Mouse (Mus musculus) spleen, adult 2 months (tissue): Measurements from ENCODE around the gene Cntrl.

Experiments used
- CTCF ChIP-seq: fragments of 200-500 bp; IDR thresholded peaks from 2 replicates; pipeline ENCODE4 v1.5.1; 2011; ENCODE audit warnings: mild to moderate bottlenecking, inconsistent platforms; ENCODE audit not compliant: insufficient read depth, insufficient read length, insufficient replicate concordance; ENCODE audit errors: extremely low read depth
- POLR2A ChIP-seq: fragments of 200-500 bp; IDR thresholded peaks from 2 replicates; pipeline ENCODE4 v1.6.1; 2011; ENCODE audit warnings: low read depth, low read length, inconsistent platforms

DNA sequence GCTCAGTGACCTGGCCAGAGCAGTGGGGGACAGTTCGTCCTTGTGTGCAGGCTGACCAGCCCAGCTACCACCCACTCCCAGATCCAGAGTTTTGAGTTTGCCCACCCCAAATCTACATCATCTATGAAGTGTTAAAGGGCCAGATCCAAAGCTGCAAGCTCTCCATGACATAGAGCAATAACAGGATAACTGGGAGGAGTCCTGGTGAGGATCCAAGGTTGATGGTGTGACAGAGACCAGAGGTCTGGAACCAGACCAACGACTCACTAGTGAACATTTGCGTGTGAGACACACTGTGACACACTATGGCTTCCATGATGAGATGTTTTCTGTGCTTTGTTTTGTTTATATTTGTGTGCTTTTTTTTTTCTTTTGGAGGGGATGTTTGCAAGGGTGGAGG, 98.8 kb downstream of the Cntrl start:
- TF ChIP-seq CTCF: no peak
- TF ChIP-seq POLR2A: no peak
